Mouse (Mus musculus): ENCODE measurements around the gene Fut4. TPM values are rescaled to one million over a fixed set of nuclear protein-coding genes. Genes with fewer than 3 reads are reported as not detected.
"Not testable (repeated sequence)": the region's sequence is repeated elsewhere in the genome, so short reads cannot be mapped to it uniquely, and the experiment has no call there.

Gene Fut4
- polyA plus RNA-seq, 1 experiment from 2014 or later, result 6.9 TPM

DNA sequence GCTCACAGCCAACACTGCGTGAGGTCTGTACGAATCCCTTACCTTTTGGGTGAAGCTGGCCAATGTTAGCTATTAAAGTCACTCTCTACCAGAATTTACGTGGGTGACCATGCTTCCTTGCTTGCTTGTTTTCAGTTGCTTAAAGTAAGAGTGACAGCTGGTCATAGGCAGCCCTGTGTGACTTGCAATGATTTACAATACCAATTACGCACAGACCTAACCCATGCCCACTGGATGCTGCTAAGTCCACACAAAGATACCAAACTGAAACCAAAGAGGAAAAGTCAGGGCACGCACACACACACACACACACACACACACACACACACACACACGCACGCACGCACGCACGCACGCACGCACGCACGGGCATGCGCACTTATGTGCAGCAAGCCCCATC is 36.9 kb downstream of the Fut4 start:
- WGBS, result 86% methylated on average over 15 of the region's 15 CpGs
- no peak overlapping the region for H3K4me3 ChIP-seq (replicated peaks; ENCODE audit: low read length)
- peaks cover 11% of the 10 kb centered on the region; the same call in 1 of the 2 replicates for H3K4me1 ChIP-seq (ENCODE audit: control insufficient read depth, insufficient read depth, low read length)
- ATAC-seq (ENCODE audit: insufficient read depth, low FRiP score), result no peak
- H3K9me3 ChIP-seq (replicated peaks; ENCODE audit: control insufficient read depth, low read length), result no peaks in the 10 kb centered on the region
- H3K27me3 ChIP-seq (ENCODE audit: control insufficient read depth, insufficient read depth, low read length), result no peaks in the 10 kb centered on the region
- H3K9ac ChIP-seq (ENCODE audit: low read length), result no peak overlapping the region
- no peak overlapping the region for H3K4me2 ChIP-seq (ENCODE audit: low read depth, low read length)
- H3K27ac ChIP-seq (ENCODE audit: low read length), result no peak overlapping the region
- H3K36me3 ChIP-seq (ENCODE audit: control insufficient read depth, insufficient read depth, low read length), result no peaks in the 10 kb centered on the region

DNA sequence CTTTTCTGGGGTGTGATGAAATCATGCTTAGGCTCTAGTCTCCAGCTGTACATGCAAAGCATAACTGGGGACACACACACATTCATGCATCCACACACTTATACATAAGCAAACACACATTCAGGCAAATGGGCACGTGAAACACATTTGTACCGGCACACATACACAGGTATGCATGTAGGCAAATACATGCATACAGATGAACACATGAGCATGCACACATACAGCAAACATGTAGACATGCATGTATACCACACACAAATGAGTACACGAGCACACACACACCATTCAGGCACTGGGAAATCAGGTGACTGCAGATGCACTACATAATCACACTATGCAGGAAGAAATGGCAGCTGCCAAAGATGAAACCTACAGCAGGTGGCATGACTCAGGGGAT is 41.3 kb downstream of the Fut4 start:
- Histone ChIP-seq H3K27ac (ENCODE audit: low read length) (no peak overlapping the region), H3K4me3 (replicated peaks; ENCODE audit: low read length) (no peak overlapping the region), H3K27me3 (ENCODE audit: control insufficient read depth, insufficient read depth, low read length) (no peaks in the 10 kb centered on the region), H3K9ac (ENCODE audit: low read length) (no peak overlapping the region), H3K4me2 (ENCODE audit: low read depth, low read length) (no peak overlapping the region), H3K36me3 (ENCODE audit: control insufficient read depth, insufficient read depth, low read length) (no peaks in the 10 kb centered on the region), H3K4me1 (ENCODE audit: control insufficient read depth, insufficient read depth, low read length) (no peaks in the 10 kb centered on the region), H3K9me3 (replicated peaks; ENCODE audit: control insufficient read depth, low read length) (no peaks in the 10 kb centered on the region)
- 83% methylated on average over 3 of the region's 3 CpGs for WGBS
- ATAC-seq (ENCODE audit: insufficient read depth, low FRiP score), result no peak

DNA sequence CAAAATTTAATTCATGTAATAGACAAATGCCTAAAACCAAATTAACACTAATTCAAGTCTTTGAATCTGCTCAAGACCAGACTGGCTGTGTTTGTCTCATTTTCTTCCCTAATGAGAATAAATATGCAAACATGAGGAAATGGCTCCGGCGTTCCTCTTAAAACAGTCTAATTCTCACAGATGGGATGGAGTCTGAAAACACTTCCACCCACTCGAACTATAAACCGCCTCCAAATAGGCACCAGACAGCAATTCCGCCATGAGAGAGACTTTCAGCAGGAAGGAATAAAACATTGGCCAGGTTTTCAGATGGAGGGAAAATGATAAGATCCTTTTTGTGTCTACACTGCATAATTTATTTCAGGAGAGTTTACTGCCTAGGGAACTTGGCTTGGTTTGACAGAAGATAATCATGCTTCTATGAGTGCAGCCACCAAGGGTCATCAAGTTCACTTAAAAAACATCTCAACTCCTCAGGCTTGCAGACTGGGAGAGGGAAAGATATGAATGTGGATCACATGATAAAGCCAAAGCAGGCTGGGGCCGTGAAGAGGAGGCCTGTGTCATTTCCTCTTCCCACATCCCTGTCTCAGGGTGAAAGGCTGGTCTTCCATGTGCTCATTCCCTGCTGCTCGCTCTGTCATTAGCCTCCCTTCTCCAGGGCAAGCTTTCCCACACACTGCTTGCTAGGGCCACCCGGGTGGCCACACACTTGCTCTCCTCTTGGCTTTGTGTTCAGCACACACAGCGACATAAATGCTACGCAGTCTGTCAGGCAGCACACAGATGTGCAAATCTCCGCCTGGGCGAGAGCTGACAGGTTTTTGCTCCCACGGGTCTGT is 46.7 kb downstream of the Fut4 start:
- Histone ChIP-seq H3K9ac (ENCODE audit: low read length) (no peak overlapping the region), H3K27me3 (ENCODE audit: control insufficient read depth, insufficient read depth, low read length) (no peaks in the 10 kb centered on the region), H3K4me3 (replicated peaks; ENCODE audit: low read length) (no peak overlapping the region), H3K27ac (ENCODE audit: low read length) (no peak overlapping the region), H3K4me2 (ENCODE audit: low read depth, low read length) (no peak overlapping the region), H3K4me1 (ENCODE audit: control insufficient read depth, insufficient read depth, low read length) (no peaks in the 10 kb centered on the region), H3K36me3 (ENCODE audit: control insufficient read depth, insufficient read depth, low read length) (no peaks in the 10 kb centered on the region), H3K9me3 (replicated peaks; ENCODE audit: control insufficient read depth, low read length) (no peaks in the 10 kb centered on the region)
- ATAC-seq (ENCODE audit: insufficient read depth, low FRiP score), result no peak
- 65% methylated on average over 13 of the region's 13 CpGs for WGBS

DNA sequence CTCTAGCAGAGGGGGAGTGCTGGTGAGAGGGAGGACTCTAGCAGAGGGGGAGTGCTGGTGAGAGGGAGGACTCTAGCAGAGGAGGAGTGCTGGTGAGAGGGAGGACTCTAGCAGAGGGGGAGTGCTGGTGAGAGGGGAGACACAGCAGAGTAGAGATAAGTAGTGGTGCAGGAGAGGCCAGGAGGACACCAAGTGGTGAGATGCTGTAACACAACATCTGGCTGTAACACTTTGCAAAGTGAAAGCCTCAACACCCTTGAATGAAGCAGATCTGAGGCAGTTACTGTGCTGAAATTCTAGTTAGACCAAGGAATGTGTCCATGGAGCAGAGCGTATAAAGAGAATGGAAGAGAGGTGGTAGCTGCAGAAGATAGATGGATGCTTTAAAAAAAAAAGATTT is 51.4 kb downstream of the Fut4 start:
- ATAC-seq (ENCODE audit: insufficient read depth, low FRiP score); H3K27ac ChIP-seq (ENCODE audit: low read length); H3K4me1 ChIP-seq (ENCODE audit: control insufficient read depth, insufficient read depth, low read length); H3K27me3 ChIP-seq (ENCODE audit: control insufficient read depth, insufficient read depth, low read length); H3K36me3 ChIP-seq (ENCODE audit: control insufficient read depth, insufficient read depth, low read length); H3K9ac ChIP-seq (ENCODE audit: low read length); H3K4me3 ChIP-seq (replicated peaks; ENCODE audit: low read length); H3K4me2 ChIP-seq (ENCODE audit: low read depth, low read length); H3K9me3 ChIP-seq (replicated peaks; ENCODE audit: control insufficient read depth, low read length): not testable (repeated sequence)
- 89% methylated on average over 1 of the region's 1 CpGs for WGBS

DNA sequence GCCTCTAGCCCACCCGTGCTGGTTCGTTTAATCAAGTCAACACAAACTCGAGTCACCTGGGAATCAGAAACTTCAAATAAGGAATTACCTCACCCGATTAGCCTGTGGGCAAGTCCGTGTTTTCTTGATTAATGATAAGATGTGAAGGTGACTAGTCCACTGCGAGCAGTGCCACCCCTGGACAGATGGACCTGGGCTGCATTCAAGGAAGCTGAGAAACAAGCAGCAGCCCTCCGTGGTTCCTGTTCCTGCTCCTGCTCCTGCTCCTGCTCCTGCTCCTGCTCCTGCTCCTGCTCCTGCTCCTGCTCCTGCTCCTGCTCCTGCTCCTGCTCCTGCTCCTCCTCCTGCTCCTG is 52.9 kb downstream of the Fut4 start:
- Histone ChIP-seq H3K27me3 (ENCODE audit: control insufficient read depth, insufficient read depth, low read length) (no peaks in the 10 kb centered on the region), H3K4me1 (ENCODE audit: control insufficient read depth, insufficient read depth, low read length) (no peaks in the 10 kb centered on the region), H3K4me2 (ENCODE audit: low read depth, low read length) (no peak overlapping the region), H3K9me3 (replicated peaks; ENCODE audit: control insufficient read depth, low read length) (no peaks in the 10 kb centered on the region), H3K36me3 (ENCODE audit: control insufficient read depth, insufficient read depth, low read length) (no peaks in the 10 kb centered on the region), H3K4me3 (replicated peaks; ENCODE audit: low read length) (no peak overlapping the region), H3K9ac (ENCODE audit: low read length) (no peak overlapping the region), H3K27ac (ENCODE audit: low read length) (no peak overlapping the region)
- 33% methylated on average over 7 of the region's 7 CpGs for WGBS
- no peak for ATAC-seq (ENCODE audit: insufficient read depth, low FRiP score)

DNA sequence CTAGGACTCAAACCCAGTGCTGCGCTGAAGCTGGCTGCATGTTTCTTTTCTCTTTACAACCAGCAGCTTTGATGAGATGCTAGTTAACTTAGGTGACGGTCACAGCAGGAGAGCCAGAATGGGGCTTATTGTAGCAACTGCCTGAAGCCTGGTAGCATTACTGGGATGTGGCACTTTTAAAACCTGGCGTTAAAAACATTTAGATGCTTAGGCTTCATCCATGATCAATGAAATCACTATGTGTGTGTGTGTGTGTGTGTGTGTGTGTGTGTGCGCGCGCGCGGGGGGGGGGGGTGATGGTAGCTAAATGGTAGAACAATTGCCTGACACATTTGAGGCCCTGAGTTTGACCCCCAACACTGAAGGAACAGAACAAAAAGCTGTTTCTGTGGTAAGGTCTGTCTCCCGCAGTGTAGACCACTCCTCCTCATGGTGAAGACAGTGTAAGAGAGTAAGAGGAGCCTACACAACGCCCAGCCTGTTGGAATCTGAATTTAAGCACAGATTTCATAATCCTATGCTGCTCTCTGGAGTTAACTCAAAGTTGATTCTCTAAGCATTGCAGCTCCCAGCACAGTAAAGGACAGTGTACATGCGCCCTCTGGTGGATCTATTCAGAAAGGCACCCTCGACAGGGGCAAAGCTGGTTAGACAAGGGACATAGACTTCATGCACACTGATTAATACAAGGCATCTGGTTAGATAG is 53.5 kb downstream of the Fut4 start:
- Histone ChIP-seq H3K9ac (ENCODE audit: low read length) (no peak overlapping the region), H3K4me3 (replicated peaks; ENCODE audit: low read length) (no peak overlapping the region), H3K9me3 (replicated peaks; ENCODE audit: control insufficient read depth, low read length) (no peaks in the 10 kb centered on the region), H3K4me2 (ENCODE audit: low read depth, low read length) (no peak overlapping the region), H3K27ac (ENCODE audit: low read length) (no peak overlapping the region), H3K4me1 (ENCODE audit: control insufficient read depth, insufficient read depth, low read length) (no peaks in the 10 kb centered on the region), H3K36me3 (ENCODE audit: control insufficient read depth, insufficient read depth, low read length) (no peaks in the 10 kb centered on the region), H3K27me3 (ENCODE audit: control insufficient read depth, insufficient read depth, low read length) (no peaks in the 10 kb centered on the region)
- ATAC-seq (ENCODE audit: insufficient read depth, low FRiP score), result peak; percentile 88
- 59% methylated on average over 12 of the region's 12 CpGs for WGBS

Other genes with a start within 250 kb of the Fut4 start
- 19.7 and 19.8 TPM in 2 replicates for gene Amotl1, start 107.3 kb downstream of the Fut4 start, polyA plus RNA-seq (2015; fragmentation: Nextera tagmentation; extraction: Ambion mirVana)
- gene Piwil4, start 11.7 kb downstream of the Fut4 start, polyA plus RNA-seq (2015; fragmentation: Nextera tagmentation; extraction: Ambion mirVana), result 0.07 and 0.15 TPM in 2 replicates
- not detected in 2 replicates for gene 1700012B09Rik, start 18.6 kb upstream of the Fut4 start, polyA plus RNA-seq (2015; fragmentation: Nextera tagmentation; extraction: Ambion mirVana)
- gene Mre11a, start 32.3 kb upstream of the Fut4 start, polyA plus RNA-seq (2015; fragmentation: Nextera tagmentation; extraction: Ambion mirVana), result 21.9 and 22.5 TPM in 2 replicates
- 40.5 and 41.0 TPM in 2 replicates for gene Ankrd49, start 32.5 kb upstream of the Fut4 start, polyA plus RNA-seq (2015; fragmentation: Nextera tagmentation; extraction: Ambion mirVana)
- 0.36 and 0.65 TPM in 2 replicates for gene Gpr83, start 107.8 kb upstream of the Fut4 start, polyA plus RNA-seq (2015; fragmentation: Nextera tagmentation; extraction: Ambion mirVana)
- not detected in 2 replicates for gene Izumo1r, start 151.6 kb upstream of the Fut4 start, polyA plus RNA-seq (2015; fragmentation: Nextera tagmentation; extraction: Ambion mirVana)

All from stomach, embryonic 16.5 days (tissue).